Mouse (Mus musculus): ENCODE measurements around the gene Smim14.

GRCm38 (mm10) chr5:65500231-65500630, 36.8 kb downstream of the Smim14 start:
- TF ChIP-seq GATA1 (IDR thresholded peaks at IDR 0.05; ENCODE audit: borderline replicate concordance, low read length) (no peak), CTCF (IDR thresholded peaks at IDR 0.05; ENCODE audit: low read depth, low read length) (no peak), TAL1 (conservative IDR thresholded peaks at IDR 0.05; ENCODE audit: low read depth, low read length) (no peak)
